Mouse (Mus musculus) limb, embryonic 15.5 days (tissue): ENCODE measurements around the gene Itpr2. TPM values are rescaled to one million over a fixed set of nuclear protein-coding genes. Genes with fewer than 3 reads are reported as not detected.

Experiments used
- ATAC-seq: fragments of 200-750 bp; cut with Nextera tagmentation; 2 replicates; pipeline ENCODE4 v1.8.0; 2017; ENCODE audit warnings: low read depth, moderate TSS enrichment; ENCODE audit not compliant: insufficient number of reproducible peaks, low FRiP score, low TSS enrichment
- H3K27ac ChIP-seq: fragments of 300-500 bp; sonication (generic); 2 replicates; pipeline ENCODE4 v1.5.1; 2015; ENCODE audit warnings: moderate library complexity, mild to moderate bottlenecking, inconsistent platforms
- H3K27me3 ChIP-seq: fragments of 300-500 bp; sonication (generic); 2 replicates; pipeline ENCODE4 v1.6.1; 2015; ENCODE audit warnings: inconsistent platforms
- H3K36me3 ChIP-seq: fragments of 300-500 bp; sonication (generic); 2 replicates; pipeline ENCODE4 v1.6.1; 2015; ENCODE audit warnings: inconsistent platforms
- H3K4me1 ChIP-seq: fragments of 300-500 bp; sonication (generic); 2 replicates; pipeline ENCODE4 v1.6.1; 2015; ENCODE audit warnings: inconsistent platforms
- H3K4me2 ChIP-seq: fragments of 300-500 bp; sonication (generic); 2 replicates; pipeline ENCODE4 v1.6.1; 2015; ENCODE audit warnings: mild to moderate bottlenecking, inconsistent platforms
- H3K4me3 ChIP-seq: fragments of 300-500 bp; sonication (generic); 2 replicates; pipeline ENCODE4 v1.5.1; 2015; ENCODE audit warnings: mild to moderate bottlenecking, inconsistent platforms
- H3K9ac ChIP-seq: fragments of 300-500 bp; sonication (generic); 2 replicates; pipeline ENCODE4 v1.6.1; 2015; ENCODE audit warnings: inconsistent platforms
- H3K9me3 ChIP-seq: fragments of 300-500 bp; sonication (generic); 2 replicates; pipeline ENCODE4 v1.6.1; 2016; ENCODE audit warnings: inconsistent platforms
- WGBS: fragments of 180-500 bp; shearing (Covaris S2); methylation state at CpG from one replicate; pipeline ENCODE4 v1.1.7; 2015; 5-methylcytosine and 5-hydroxymethylcytosine counted together
- polyA plus RNA-seq: library from polyadenylated mRNA; unstranded; fragments of >200 nt; fragmentation: Nextera tagmentation; extraction: Ambion mirVana; gene quantifications from 2 replicates; pipeline ENCODE4 v1.2.1, GENCODE M21; 2015

Gene Itpr2
- polyA plus RNA-seq, 1 experiment from 2014 or later: 14.6 TPM

- no peaks in the 10 kb centered on the region; the same call in 1 of the 2 replicates for H3K36me3 ChIP-seq
- no peak overlapping the region for H3K4me2 ChIP-seq
- WGBS: 94% methylated on average over 8 of the region's 8 CpGs
- H3K27ac ChIP-seq: no peak overlapping the region
- peaks cover 7% of the 10 kb centered on the region; the same call in 1 of the 2 replicates for H3K4me1 ChIP-seq
- no peaks in the 10 kb centered on the region for H3K27me3 ChIP-seq
- H3K9me3 ChIP-seq: no peaks in the 10 kb centered on the region
- no peak overlapping the region for H3K4me3 ChIP-seq
- no peak for ATAC-seq
- no peak overlapping the region for H3K9ac ChIP-seq
These were observed 186.9 kb downstream of the Itpr2 start for GRCm38 (mm10) chr6:146315153-146315552.

- Histone ChIP-seq H3K27me3 (no peaks in the 10 kb centered on the region), H3K4me3 (no peak overlapping the region), H3K4me2 (no peak overlapping the region), H3K36me3 (no peaks in the 10 kb centered on the region), H3K4me1 (peaks cover 7% of the 10 kb centered on the region; the same call in 1 of the 2 replicates), H3K27ac (no peak overlapping the region), H3K9me3 (no peaks in the 10 kb centered on the region), H3K9ac (no peak overlapping the region)
- ATAC-seq: no peak
- WGBS: 64% methylated on average over 5 of the region's 5 CpGs
These were observed 187.7 kb downstream of the Itpr2 start for GRCm38 (mm10) chr6:146314304-146314703.

GRCm38 (mm10) chr6:146313396-146313795 lies 188.6 kb downstream of the Itpr2 start:
- no peak for ATAC-seq
- Histone ChIP-seq H3K27me3 (no peaks in the 10 kb centered on the region), H3K9ac (no peak overlapping the region), H3K9me3 (no peaks in the 10 kb centered on the region), H3K4me2 (no peak overlapping the region), H3K27ac (no peak overlapping the region), H3K36me3 (no peaks in the 10 kb centered on the region), H3K4me1 (peaks cover 7% of the 10 kb centered on the region; the same call in 1 of the 2 replicates), H3K4me3 (no peak overlapping the region)
- 82% methylated on average over 4 of the region's 4 CpGs for WGBS

- peaks cover 2% of the 10 kb centered on the region; the same call in 1 of the 2 replicates for H3K4me1 ChIP-seq
- ATAC-seq: no peak
- H3K4me3 ChIP-seq: no peak overlapping the region
- no peaks in the 10 kb centered on the region for H3K9me3 ChIP-seq
- no peaks in the 10 kb centered on the region for H3K27me3 ChIP-seq
- 67% methylated on average over 2 of the region's 2 CpGs for WGBS
- H3K9ac ChIP-seq: no peak overlapping the region
- no peak overlapping the region for H3K27ac ChIP-seq
- H3K36me3 ChIP-seq: no peaks in the 10 kb centered on the region
- H3K4me2 ChIP-seq: no peak overlapping the region
These were observed 191.8 kb downstream of the Itpr2 start for GRCm38 (mm10) chr6:146310210-146310609.

GRCm38 (mm10) chr6:146309335-146309734 lies 192.7 kb downstream of the Itpr2 start:
- no peak overlapping the region for H3K4me3 ChIP-seq
- H3K36me3 ChIP-seq: no peaks in the 10 kb centered on the region
- no peak for ATAC-seq
- no peaks in the 10 kb centered on the region for H3K9me3 ChIP-seq
- H3K4me2 ChIP-seq: no peak overlapping the region
- H3K27ac ChIP-seq: no peak overlapping the region
- H3K4me1 ChIP-seq: peaks cover 2% of the 10 kb centered on the region; the same call in 1 of the 2 replicates
- WGBS: 93% methylated on average over 1 of the region's 1 CpGs
- no peak overlapping the region for H3K9ac ChIP-seq
- H3K27me3 ChIP-seq: no peaks in the 10 kb centered on the region

DNA sequence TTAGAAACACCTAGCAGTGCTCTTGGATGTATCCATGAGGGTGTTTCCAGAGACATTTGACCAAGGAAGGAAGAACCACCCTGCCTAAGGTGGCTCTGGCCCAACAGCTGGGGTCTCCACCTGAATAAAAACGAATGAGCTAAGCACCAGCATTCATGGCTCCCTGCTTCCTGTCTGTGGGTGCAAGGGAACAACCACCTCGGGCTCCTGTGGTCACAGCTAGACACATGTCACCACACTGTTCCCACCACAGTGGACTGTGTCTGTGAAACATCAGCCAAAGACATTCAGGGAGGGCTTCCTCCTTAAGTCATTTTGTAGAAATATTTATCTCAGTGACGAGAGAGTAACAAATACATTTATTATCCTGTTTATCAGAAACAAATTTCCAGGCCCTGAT lies 196.0 kb downstream of the Itpr2 start:
- H3K9ac ChIP-seq: no peak overlapping the region
- no peaks in the 10 kb centered on the region for H3K27me3 ChIP-seq
- H3K27ac ChIP-seq: no peak overlapping the region
- H3K4me1 ChIP-seq: peaks cover 3% of the 10 kb centered on the region; the same call in 1 of the 2 replicates
- no peak overlapping the region for H3K4me2 ChIP-seq
- no peaks in the 10 kb centered on the region for H3K9me3 ChIP-seq
- no peak overlapping the region for H3K4me3 ChIP-seq
- no peaks in the 10 kb centered on the region for H3K36me3 ChIP-seq
- no peak for ATAC-seq
- 77% methylated on average over 3 of the region's 3 CpGs for WGBS

GRCm38 (mm10) chr6:146304088-146304487 lies 197.9 kb downstream of the Itpr2 start:
- Histone ChIP-seq H3K36me3 (no peaks in the 10 kb centered on the region), H3K9ac (no peak overlapping the region), H3K4me2 (no peak overlapping the region), H3K4me3 (no peak overlapping the region), H3K27ac (no peak overlapping the region), H3K27me3 (no peaks in the 10 kb centered on the region), H3K9me3 (no peaks in the 10 kb centered on the region), H3K4me1 (peaks cover 3% of the 10 kb centered on the region; the same call in 1 of the 2 replicates)
- ATAC-seq: no peak
- WGBS: 86% methylated on average over 11 of the region's 11 CpGs

- Histone ChIP-seq H3K4me2 (no peak overlapping the region), H3K9me3 (no peaks in the 10 kb centered on the region), H3K36me3 (no peaks in the 10 kb centered on the region), H3K4me3 (no peak overlapping the region), H3K9ac (no peak overlapping the region), H3K27me3 (no peaks in the 10 kb centered on the region), H3K27ac (no peak overlapping the region), H3K4me1 (peaks cover 3% of the 10 kb centered on the region; the same call in 1 of the 2 replicates)
- WGBS: 71% methylated on average over 2 of the region's 2 CpGs
- ATAC-seq: 0 out of 2 replicates have a peak, but pooled peaks have one; percentile 40
These were observed 198.7 kb downstream of the Itpr2 start for GRCm38 (mm10) chr6:146303336-146303735.

DNA sequence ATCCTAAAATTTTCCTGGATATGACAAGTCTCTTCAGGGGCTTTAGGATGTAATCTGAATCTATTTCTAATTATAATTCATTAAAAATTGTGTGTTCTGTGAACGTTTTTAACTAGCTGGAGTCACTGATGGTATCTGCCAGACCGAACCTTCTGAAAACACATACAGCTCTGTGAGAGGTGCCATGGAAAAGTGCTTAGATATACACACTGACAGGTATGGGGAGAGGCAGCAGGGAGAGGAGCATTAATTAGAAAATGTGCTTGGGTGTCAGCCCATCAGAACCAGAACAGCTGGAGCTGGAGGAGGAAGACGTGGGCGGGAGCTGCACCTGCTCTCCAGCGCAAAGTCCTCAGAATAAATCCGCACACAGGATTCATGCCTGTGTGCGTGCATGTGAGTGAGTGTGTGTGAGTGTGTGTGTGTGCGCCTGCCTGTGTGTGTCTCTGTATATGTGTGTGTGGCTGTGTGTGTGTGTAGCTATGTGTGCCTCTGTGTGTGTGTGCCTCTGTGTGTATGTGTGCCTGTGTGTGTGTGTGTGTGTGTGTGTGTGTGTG lies 199.4 kb downstream of the Itpr2 start:
- no peak overlapping the region for H3K4me2 ChIP-seq
- no peaks in the 10 kb centered on the region for H3K36me3 ChIP-seq
- H3K4me1 ChIP-seq: peaks cover 3% of the 10 kb centered on the region; the same call in 1 of the 2 replicates
- no peaks in the 10 kb centered on the region for H3K9me3 ChIP-seq
- no peak overlapping the region for H3K27ac ChIP-seq
- no peak overlapping the region for H3K4me3 ChIP-seq
- 62% methylated on average over 8 of the region's 8 CpGs for WGBS
- no peaks in the 10 kb centered on the region for H3K27me3 ChIP-seq
- no peak overlapping the region for H3K9ac ChIP-seq
- no peak for ATAC-seq

DNA sequence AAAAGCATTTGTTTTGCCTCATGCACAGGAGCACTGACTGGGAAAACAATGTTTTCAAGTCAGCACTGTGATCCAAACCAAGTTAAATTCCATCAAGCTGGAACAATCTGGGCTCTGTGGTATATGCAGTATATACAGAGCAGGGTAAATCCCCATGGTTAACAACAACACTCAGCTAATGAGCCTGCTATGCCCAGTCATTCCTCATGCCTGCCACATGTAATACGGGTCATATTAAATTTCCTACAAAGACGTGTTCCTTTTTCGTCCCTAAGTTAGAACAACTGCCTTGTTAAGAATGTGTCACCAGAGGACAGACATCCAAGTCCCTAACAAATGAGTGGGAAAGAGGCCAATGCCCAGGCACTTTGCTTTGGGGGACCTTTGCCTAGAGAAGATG lies 199.9 kb downstream of the Itpr2 start:
- no peaks in the 10 kb centered on the region for H3K36me3 ChIP-seq
- H3K9me3 ChIP-seq: no peaks in the 10 kb centered on the region
- ATAC-seq: no peak
- H3K27me3 ChIP-seq: no peaks in the 10 kb centered on the region
- H3K27ac ChIP-seq: no peak overlapping the region
- no peak overlapping the region for H3K9ac ChIP-seq
- 34% methylated on average over 3 of the region's 3 CpGs for WGBS
- H3K4me3 ChIP-seq: no peak overlapping the region
- H3K4me2 ChIP-seq: no peak overlapping the region
- peaks cover 3% of the 10 kb centered on the region; the same call in 1 of the 2 replicates for H3K4me1 ChIP-seq

DNA sequence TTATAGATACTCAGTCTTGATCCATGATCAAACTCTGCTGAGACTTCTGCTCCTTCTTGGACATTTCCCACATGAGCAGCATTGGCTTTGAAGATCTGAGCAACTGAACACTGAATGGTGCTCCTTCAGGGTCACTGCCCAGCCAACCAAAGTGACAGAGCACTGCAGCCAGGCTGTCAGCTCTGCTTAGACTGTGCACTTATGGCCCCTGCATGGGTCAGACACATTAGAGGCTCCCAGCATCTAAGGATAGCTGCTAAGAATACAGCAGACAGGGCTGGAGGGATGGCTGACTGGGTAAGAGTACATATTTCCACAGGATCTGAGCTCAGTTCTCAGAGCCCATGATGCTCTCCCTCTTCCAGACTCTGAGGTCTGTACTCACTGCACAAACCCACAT lies 201.1 kb downstream of the Itpr2 start:
- ATAC-seq: no peak
- no peaks in the 10 kb centered on the region for H3K36me3 ChIP-seq
- H3K27ac ChIP-seq: no peak overlapping the region
- no peaks in the 10 kb centered on the region for H3K9me3 ChIP-seq
- no peak overlapping the region for H3K4me3 ChIP-seq
- peaks cover 3% of the 10 kb centered on the region; the same call in 1 of the 2 replicates for H3K4me1 ChIP-seq
- no peak overlapping the region for H3K4me2 ChIP-seq
- no peak overlapping the region for H3K9ac ChIP-seq
- no peaks in the 10 kb centered on the region for H3K27me3 ChIP-seq

GRCm38 (mm10) chr6:146298712-146299111 lies 203.3 kb downstream of the Itpr2 start:
- no peaks in the 10 kb centered on the region for H3K27me3 ChIP-seq
- H3K36me3 ChIP-seq: no peaks in the 10 kb centered on the region
- H3K4me3 ChIP-seq: no peak overlapping the region
- no peak for ATAC-seq
- no peak overlapping the region for H3K9ac ChIP-seq
- no peaks in the 10 kb centered on the region for H3K9me3 ChIP-seq
- H3K4me1 ChIP-seq: peaks cover 5% of the 10 kb centered on the region; the same call in 1 of the 2 replicates
- H3K27ac ChIP-seq: no peak overlapping the region
- no peak overlapping the region for H3K4me2 ChIP-seq

- Histone ChIP-seq H3K4me3 (no peak overlapping the region), H3K4me2 (no peak overlapping the region), H3K9ac (no peak overlapping the region), H3K4me1 (0 out of 2 replicates have a peak, but pooled peaks cover 3% of the 10 kb centered on the region), H3K27ac (no peak overlapping the region), H3K27me3 (no peaks in the 10 kb centered on the region), H3K9me3 (no peaks in the 10 kb centered on the region), H3K36me3 (no peaks in the 10 kb centered on the region)
- 91% methylated on average over 10 of the region's 10 CpGs for whole genome bisulfite sequencing
- no peak for ATAC-seq
These were observed 211.0 kb downstream of the Itpr2 start for GRCm38 (mm10) chr6:146291036-146291435.
